Mouse (Mus musculus) monocyte, adult 2 months (primary cell): Measurements from ENCODE around the gene Rpl3.

Experiments
- DNase-seq, 2 experiments: peaks; one replicate each; pipeline ENCODE4 v3.0.0; 2022; ENCODE audit warnings: low spot score in 2 of 2, low read depth in 1 of 2

Rpl3 gene

DNA sequence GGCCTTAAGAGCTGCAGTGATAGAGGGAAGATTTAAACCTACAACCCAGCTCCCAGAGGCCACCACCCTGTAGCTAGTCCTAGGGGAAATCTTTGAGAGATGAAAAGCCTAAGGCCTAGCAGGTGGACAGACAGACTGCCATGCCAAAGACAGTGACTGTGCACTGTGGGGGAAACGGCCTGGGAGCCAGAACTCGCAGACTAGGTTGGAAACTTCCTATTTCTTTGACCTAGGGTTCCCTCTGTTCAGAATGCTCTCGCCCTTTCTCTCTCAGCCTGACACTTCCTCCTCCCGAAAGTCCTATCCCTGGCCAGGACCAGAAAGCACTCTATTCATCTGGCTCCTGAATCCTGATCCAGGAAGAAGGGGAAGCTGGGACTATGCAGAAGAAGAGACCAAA, 49.5 kb downstream of the Rpl3 start:
- no peak for DNase-seq

DNA sequence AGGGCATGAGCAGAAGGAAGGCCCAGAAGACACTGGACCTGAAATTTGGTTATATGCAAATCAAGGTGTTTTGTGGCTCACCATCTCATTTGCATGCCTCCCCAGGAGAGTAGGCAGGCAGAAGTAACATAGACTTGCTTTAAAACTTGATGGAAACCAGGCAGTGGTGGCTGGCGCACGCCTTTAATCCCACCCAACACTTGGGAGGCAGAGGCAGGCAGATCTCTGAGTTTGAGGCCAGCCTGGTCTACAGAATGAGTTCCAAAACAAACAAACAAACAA, 53.6 kb downstream of the Rpl3 start:
- no peak for DNase-seq

DNA sequence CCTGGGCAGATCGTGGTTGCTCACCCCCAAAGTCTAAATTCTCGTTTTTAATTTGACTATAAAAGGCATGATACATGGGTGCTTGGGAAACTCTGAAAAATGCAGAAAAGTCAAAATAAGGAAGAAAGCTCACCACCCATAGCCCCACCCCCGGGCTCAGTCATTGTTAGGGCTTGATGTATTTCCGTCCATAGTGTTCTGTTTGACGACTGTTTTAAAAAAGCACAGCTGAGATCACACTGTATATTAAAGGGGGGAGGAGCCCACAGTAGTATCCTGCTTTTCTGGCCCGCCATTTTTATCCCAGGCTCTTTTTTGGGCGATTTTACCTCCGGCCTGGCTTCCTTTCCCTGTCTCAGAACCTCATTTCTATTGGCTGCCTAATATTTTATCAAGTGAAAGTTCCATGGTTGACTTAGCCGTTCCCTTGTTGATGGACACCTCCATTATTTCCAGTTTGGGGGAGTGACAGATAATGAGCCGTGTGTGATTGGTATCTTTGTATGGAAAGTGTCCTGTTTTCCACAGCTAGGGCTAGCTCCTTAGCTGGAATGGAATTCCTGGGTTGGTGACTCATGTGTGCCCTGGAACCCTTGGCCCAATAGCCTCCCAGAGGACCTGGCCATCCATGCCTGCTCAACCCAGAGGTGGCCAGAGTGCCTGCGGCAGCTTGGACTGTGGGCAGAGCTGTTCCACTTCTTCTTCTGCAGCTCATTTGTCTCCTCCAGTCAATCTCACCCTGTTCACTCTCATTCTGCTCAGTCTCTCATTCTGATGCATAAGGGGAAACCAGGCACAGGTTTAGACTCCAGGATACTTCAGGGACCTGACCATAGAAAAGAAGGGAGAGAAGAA, 54.2 kb downstream of the Rpl3 start:
- no peak for DNase-seq

DNA sequence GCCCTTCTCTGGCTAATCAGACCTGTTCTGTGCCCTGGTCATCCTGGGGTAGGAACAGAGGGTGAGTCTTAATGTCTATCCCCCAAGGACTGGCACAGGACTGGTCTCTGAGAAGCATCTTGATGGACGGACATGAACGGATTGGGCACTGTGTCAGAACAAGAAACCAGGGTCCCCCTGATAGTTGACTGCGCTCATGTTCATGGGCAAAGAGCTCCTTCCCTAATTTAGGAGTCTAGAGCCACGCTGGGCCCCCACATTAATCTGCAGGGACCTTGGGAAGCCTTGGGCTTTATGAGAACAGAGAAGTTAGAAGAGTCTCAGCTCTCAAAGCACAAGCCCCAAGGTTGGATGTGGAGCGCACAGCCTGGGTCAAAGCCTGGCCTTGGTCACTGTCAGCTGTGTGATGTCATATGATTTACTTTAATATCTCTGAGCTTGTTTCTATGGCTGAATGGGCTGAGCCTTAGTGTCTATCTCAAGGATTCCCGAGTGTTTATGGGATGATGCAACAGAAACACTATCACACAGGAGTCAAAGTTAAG, 56.3 kb downstream of the Rpl3 start:
- no peak for DNase-seq

DNA sequence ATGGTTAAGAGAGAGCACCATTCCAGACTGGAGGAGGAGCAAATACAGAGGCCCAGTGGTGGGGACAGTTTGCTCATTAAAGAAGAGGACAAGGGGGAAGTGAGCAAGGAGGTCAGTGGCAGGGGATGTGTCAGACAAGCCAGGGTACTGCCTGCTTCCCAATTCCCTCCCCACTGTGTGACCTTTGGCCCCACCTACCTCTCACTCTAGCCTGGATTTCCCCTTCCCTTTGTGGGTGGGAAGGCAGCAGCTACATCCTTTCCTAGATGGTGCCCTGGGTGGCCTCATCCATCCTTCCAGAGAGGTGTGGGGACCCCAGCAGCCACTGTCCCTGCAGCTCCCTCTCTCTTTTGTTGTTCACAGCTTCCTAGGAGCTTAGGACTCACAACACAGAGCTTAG, 56.8 kb downstream of the Rpl3 start:
- peak; percentile 22 to 54 for DNase-seq

DNA sequence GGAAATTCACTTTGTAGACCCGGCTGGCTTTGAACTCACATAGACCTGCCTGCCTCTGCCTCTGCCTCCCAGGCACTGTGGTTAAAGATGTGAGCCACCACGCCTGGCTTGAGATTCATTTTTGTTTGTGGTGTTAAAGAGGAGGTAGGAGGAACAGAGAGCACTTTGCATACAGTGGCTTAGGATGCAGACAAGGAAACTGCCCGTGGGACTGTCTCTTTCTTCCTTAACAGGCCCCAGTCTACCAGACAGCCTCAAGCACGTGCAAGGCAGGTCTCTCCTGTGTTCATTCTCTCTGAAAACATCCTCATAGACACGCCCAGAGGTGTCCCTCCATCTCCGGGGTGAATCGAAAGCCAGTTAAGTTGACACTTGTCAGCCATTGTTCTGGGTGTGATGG, 57.3 kb downstream of the Rpl3 start:
- DNase-seq = no peak

DNA sequence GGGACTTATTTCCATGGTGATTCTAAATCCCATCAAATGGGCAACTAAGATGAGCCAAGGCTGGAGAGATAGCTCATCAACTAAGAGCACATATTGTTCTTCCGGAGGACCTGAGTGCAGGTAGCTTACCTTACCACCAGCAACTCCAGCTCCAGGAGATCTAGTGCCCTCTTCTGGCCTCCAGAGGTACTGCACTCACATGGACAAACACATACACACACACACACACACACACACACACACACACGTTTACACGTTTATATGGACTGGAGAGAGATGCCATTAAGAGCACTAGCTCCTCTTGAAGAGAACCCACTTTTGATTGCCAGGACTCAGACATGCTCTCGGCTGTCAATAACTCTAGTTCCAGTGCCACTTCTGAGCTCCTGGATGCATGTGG, 60.5 kb downstream of the Rpl3 start:
- DNase-seq = no peak

DNA sequence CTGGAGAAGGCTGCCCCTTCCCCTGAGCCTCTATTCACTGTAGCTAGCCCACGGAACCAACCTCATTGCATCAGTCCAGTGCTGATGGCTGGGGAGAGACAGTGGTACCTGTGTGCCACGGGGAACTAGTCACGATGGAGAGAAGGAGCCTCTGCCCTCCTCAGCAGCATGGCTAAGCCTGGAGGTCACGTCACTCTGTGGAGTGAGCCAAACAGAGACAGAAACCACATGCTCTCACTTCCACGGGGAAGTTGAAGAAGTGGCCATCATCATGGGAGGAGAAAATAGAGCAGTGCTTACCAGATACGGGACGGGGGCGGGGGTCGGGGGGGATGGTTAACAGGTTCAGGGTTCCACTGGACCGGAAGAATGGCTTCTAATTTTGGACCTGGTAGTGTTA, 61.3 kb downstream of the Rpl3 start:
- DNase-seq = no peak

DNA sequence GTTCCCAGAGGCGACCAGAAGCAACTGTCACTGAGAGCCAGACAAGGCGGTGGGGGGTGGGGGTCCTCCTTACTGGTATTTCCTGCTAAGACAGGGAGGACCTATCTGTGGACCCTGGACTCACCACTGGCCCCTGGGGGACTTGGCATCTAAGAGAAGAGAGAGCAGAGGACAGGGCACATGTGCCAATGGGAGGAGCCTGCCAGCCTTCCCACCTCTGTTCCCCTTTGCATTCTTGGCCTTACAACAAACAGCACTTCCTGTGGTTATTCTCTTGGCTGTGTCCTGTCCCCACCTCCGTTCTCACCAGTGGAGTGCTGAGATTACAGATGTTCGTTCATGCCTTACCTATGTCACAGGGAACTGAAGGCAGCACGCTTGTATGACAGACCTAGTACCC, 62.8 kb downstream of the Rpl3 start:
- no peak for DNase-seq
